Mouse (Mus musculus) left cerebral cortex, adult 18-20 months (tissue): Measurements from ENCODE around the gene Shf. TPM values are rescaled to one million over a fixed set of nuclear protein-coding genes. Genes with fewer than 3 reads are reported as not detected.
"Not testable (repeated sequence)": the region's sequence is repeated elsewhere in the genome, so short reads cannot be mapped to it uniquely, and the experiment has no call there.

Experiments
- DNase-seq, 2 experiments: peaks; one replicate each; pipeline ENCODE4 v3.0.0; 2021 to 2022; ENCODE audit warnings: low spot score in 2 of 2, mixed read lengths in 1 of 2
- total RNA-seq, 2 experiments: library from RNA; stranded (reverse); gene quantifications; 2 replicates each; pipeline ENCODE4 v1.2.3; 2021

Shf gene
- total RNA-seq, 2 experiments from 2014 or later: 70.5 to 76.1 TPM

DNA sequence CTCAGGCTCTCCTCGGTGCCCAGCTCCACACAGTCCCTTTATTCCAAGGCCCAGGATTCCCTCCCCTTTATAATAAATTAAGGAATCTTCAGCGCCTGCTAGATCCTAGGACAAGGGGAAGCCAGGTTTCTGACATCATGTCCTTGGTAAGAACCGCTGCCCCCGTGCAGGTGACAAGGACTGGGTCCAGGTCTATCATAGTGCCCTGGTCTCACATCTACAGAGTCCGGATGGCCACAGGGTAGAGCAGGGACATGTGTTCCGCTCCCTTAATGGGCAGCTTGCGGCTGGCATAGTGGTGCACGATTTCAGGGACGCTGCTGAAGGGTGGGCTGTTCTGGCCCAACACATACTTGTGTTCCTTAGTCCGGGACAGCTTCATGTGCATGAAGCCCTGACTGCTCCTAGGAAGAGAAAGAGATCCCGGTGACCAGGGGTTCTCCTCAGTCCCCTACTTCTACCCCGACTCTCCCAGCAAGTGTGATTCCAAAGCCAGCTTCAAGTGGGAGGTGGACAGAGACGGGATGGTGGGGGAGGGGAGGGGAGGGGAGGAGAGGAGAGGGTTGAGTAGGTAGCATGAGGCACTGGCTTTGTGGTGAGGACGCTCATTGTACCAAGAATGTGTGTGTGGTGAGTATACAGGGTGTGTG lies 19.7 kb downstream of the Shf start:
- DNase-seq: peak; percentile 29 to 32

DNA sequence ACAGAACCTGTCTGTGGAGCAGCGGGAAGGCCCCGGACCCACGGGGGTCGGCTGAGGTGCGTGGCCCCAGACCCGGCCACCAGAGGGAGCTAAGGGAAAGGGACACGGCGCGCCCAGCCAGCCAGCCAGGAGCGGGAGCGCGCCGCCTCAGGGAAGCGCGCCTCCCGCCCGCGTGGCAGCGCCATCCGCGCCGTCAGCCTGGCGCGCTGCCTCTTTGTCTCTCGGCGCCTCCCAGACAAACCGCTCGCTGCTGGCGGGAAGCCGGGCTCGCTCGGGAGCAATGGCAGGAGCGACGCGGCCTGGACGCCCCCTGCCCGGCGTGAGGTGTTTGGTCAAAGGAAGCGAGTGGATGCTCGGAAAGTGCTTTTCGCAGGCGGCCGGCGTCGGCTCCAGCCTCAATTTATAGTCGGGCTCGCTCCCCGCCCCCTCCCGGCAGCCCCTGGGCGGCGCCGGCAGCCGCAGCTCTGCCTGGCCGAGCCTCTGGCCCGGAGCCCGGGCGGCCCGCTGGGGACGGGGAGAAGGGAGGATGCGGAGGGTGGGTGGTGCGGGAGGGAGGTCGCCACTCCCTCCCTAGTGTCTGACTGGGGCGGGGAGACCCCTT lies 20.3 kb downstream of the Shf start:
- peak; percentile 87 to 90 for DNase-seq

DNA sequence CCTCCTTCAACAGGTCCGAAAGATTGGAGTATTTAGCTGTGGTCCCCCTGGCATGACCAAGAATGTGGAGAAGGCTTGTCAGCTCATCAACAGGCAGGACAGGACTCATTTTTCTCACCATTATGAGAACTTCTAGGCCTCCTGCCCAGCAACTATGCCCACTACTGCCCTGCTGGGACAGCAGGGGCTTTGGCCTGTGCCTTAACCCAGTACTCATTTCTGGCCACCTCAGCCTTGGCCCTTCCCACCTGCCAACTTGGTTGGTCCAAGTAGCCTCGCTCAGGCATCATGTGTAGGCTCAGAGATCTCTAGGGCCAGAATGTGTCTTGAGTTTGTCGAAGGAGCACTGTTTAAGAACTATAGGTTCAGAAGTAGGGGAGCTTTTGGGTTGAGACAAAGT lies 21.7 kb downstream of the Shf start:
- no peak for DNase-seq

- DNase-seq: not testable (repeated sequence)
These were observed 22.8 kb downstream of the Shf start for GRCm38 (mm10) chr2:122346164-122346563.

- DNase-seq: no peak
These were observed 23.7 kb downstream of the Shf start for GRCm38 (mm10) chr2:122345106-122345893.

DNA sequence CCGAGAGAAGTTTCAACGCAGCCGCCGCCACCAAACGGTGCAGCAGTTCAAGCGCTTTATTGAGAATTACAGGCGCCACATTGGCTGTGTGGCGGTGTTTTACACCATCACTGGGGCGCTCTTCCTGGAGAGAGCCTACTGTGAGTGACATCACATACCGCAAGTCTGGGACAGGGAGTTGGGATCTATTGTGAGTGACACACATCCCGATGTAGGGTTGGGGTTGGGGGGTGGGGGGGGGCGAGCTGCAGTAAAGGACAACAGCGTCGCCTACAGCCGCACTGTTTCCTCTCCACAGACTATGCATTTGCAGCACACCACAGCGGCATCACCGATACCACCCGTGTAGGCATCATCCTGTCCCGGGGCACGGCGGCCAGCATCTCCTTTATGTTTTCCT lies 31.7 kb downstream of the Shf start:
- no peak for DNase-seq

- DNase-seq: no peak
These were observed 34.8 kb downstream of the Shf start for GRCm38 (mm10) chr2:122334170-122334569.

GRCm38 (mm10) chr2:122332222-122332621 lies 36.7 kb downstream of the Shf start:
- DNase-seq: no peak

GRCm38 (mm10) chr2:122330317-122330716 lies 38.6 kb downstream of the Shf start:
- not testable (repeated sequence) for DNase-seq

DNA sequence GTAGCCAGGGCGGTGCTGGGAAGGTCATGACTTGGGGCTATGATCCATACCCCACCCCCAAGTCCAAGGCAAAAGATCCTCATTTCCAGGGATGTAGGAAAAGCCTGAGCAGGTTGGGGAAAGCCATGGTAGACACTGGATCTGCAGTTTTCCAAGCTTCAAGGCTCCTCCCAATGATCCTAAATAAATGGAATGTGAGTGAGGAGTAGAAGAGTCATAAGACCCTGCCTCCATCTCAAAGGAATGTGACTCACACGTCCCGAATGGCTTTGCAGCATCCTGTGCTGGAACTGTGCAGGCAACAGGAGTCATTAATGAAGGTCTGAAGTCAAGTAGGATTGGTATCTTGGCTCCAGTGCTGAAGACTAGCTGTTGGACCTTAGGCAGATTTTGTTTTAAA lies 41.0 kb downstream of the Shf start:
- DNase-seq: no peak

DNA sequence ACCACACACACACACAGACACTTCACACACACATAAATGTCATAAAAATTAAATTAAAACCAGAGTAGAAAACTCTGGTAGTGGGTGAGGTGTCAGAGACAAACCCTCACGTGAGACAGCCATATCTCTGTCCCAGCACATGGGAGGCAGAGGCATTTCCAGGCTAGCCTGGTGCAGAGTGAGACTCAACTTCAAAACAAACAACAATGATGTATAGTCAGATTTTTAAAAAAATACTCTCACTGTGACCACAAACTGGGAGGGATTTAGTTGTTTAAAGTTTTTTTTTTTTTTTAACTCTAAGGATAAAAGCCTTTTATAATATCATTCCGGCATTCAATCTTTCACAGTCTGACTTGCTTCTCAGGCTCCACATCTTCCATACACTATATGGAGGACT lies 43.6 kb downstream of the Shf start:
- no peak for DNase-seq

- DNase-seq: no peak
These were observed 44.4 kb downstream of the Shf start for GRCm38 (mm10) chr2:122324586-122324985.

- no peak for DNase-seq
These were observed 45.0 kb downstream of the Shf start for GRCm38 (mm10) chr2:122323960-122324359.

GRCm38 (mm10) chr2:122317384-122317783 lies 51.6 kb downstream of the Shf start:
- no peak for DNase-seq

- DNase-seq: no peak
These were observed 53.6 kb downstream of the Shf start, which contains the start of gene Duox1 for GRCm38 (mm10) chr2:122315372-122315771. Gene Duox1 (plus strand): TSS chr2:122315672.

DNA sequence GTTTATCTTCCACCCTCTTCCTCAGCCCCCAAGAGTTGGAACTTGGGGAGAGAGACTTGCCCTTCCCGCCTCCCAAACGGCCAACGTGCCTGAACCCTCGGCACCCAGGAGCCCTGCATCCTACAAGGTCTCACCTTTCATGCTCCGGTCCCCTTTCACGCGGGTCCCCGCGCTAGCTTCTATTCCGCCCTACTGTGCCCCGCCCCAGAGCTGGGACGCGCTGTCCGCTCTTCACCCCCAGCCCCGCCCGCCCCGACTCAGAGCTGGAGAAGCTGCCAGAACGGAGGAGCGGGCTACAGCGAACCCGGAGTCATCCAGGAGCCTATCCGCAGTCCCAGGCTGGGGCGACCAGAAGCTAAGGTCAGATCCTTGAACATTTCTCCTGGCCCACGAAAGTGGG lies 55.4 kb downstream of the Shf start, which contains the start of gene Duoxa1:
Gene Duoxa1 (minus strand): TSS at position 195 of the 400 bp plus-strand sequence.
- no peak for DNase-seq

GRCm38 (mm10) chr2:122312722-122313417 lies 56.1 kb downstream of the Shf start:
- peak; percentile 45 to 67 for DNase-seq

- DNase-seq: no peak
These were observed 57.4 kb downstream of the Shf start for GRCm38 (mm10) chr2:122311561-122311960.

DNA sequence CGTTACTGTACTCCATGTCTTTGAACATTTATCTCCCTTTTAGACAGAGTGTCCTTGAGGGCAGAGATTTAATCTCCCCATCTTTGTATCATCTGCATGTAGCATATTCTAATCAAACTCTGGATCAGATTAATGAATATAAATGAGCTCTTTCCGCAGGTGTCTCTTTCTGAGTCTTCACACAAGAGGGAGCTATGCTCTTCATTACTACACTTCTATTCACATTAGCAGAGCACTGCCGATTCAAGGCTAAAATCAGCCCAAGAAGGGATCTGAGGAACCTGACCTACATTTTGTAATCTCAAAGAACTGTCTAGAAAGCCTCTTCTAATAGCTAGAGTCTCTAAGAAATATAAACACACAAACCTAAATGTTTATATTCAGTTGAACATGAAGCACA lies 59.3 kb downstream of the Shf start:
- no peak for DNase-seq

DNA sequence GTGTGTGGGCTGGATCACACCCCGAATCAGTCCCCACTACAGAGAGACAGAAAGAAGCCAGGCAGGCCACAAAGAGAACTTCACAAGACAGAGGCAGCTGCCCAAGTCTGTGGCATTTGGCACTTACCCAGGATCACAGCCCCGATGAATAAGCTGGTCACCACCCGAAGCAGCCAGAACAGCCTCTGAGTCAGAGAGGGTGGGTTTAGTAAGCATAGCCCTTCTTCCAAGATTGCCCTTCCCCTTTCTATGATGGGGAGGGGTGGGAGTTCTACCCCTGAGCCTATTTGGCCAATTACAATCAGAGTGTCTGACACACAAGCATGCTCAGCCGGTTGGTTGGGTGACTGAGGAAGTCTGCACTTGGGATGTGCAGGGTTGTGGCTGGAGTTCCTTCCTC lies 62.8 kb downstream of the Shf start:
- DNase-seq: no peak

DNA sequence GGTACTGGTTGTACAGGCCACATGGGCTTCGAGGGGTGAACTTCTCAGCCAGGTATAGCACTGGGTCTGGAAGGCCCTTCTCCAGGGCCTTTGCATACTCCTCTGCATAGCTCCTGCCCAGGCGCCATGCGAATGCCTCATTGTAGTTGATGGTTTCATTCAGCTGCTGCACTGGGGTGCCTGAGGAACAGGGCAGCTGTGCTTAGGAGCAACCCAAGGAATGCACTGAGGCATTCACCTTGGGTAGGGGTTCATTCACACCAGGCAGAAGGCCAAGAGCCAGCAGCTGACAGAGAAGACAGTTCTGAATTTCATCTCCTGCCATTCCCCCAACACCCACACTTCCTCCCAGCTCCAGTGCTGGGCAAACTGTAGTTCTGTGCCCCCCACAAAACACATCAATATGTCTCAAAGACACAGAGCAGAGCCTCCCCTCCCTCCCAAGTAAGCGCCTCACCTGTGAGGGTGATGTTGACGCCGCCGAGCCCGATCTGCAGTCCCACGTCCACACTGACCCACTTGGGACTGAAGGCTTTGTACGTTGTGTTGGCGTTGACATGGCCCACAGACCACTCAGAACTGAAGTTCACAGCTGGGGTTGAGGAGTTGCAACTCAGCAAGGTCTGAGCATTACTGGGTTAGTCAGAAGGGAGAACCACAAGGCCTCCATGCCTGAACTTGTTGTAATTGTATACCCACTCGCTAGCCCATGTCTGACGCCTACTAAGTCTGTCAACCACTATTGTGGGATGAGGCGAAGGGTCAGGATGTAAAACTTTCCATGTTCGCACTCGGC lies 63.7 kb downstream of the Shf start:
- no peak for DNase-seq
